Mouse (Mus musculus) stomach, embryonic 16.5 days (tissue): ENCODE results near the gene Vmn1r85. TPM values are rescaled to one million over a fixed set of nuclear protein-coding genes. Genes with fewer than 3 reads are reported as not detected.
A peak's percentile ranks its signal among the peaks of the same experiment; 100 is the strongest.

Source experiments
- ATAC-seq: fragments of 200-750 bp; cut with Nextera tagmentation; 2 replicates; pipeline ENCODE4 v1.8.0; 2017; ENCODE audit warnings: moderate number of reproducible peaks, moderate TSS enrichment; ENCODE audit not compliant: insufficient read depth, low FRiP score
- H3K27ac ChIP-seq: fragments of 300-500 bp; sonication (generic); 2 replicates; pipeline ENCODE4 v1.5.1; 2014; ENCODE audit warnings: low read length
- H3K27me3 ChIP-seq: fragments of 300-500 bp; sonication (generic); 2 replicates; pipeline ENCODE4 v1.6.1; 2014; ENCODE audit warnings: low read length, control low read depth, mixed read lengths; ENCODE audit not compliant: control insufficient read depth, insufficient read depth
- H3K36me3 ChIP-seq: fragments of 300-500 bp; sonication (generic); 2 replicates; pipeline ENCODE4 v1.6.1; 2014; ENCODE audit warnings: low read length; ENCODE audit not compliant: control insufficient read depth, insufficient read depth
- H3K4me1 ChIP-seq: fragments of 300-500 bp; sonication (generic); 2 replicates; pipeline ENCODE4 v1.6.1; 2014; ENCODE audit warnings: low read length, control low read depth, mixed read lengths; ENCODE audit not compliant: control insufficient read depth, insufficient read depth
- H3K4me2 ChIP-seq: fragments of 300-500 bp; sonication (generic); 2 replicates; pipeline ENCODE4 v1.6.1; 2014; ENCODE audit warnings: low read depth, low read length, mixed read lengths
- H3K4me3 ChIP-seq: fragments of 300-500 bp; sonication (generic); replicated peaks from 2 replicates; pipeline ENCODE4 v1.5.1; 2014; ENCODE audit warnings: mild to moderate bottlenecking, low read length
- H3K9ac ChIP-seq: fragments of 300-500 bp; sonication (generic); 2 replicates; pipeline ENCODE4 v1.6.1; 2014; ENCODE audit warnings: low read length
- H3K9me3 ChIP-seq: fragments of 300-500 bp; sonication (generic); replicated peaks from 2 replicates; pipeline ENCODE4 v1.6.1; 2016; ENCODE audit warnings: low read length, control low read depth; ENCODE audit not compliant: control insufficient read depth
- WGBS: fragments of 180-500 bp; shearing (Covaris S2); extraction: QIAGEN DNeasy Blood & Tissue Kit; methylation state at CpG from one replicate; pipeline ENCODE4 v1.1.7; 2014; 5-methylcytosine and 5-hydroxymethylcytosine counted together
- polyA plus RNA-seq: library from polyadenylated mRNA; unstranded; fragments of >200 nt; fragmentation: Nextera tagmentation; extraction: Ambion mirVana; gene quantifications from 2 replicates; pipeline ENCODE4 v1.2.1, GENCODE M21; 2015

Vmn1r85 gene
- polyA plus RNA-seq, 1 experiment from 2014 or later = not detected

- ATAC-seq = no peak
- H3K9ac ChIP-seq = peak overlapping the region; percentile 71; the same call in 1 of the 2 replicates
- H3K27me3 ChIP-seq = peaks cover 30% of the 10 kb centered on the region
- H3K9me3 ChIP-seq = peaks cover 11% of the 10 kb centered on the region; the same call in 1 of the 2 replicates
- peak overlapping the region; percentile 53 for H3K4me3 ChIP-seq
- H3K27ac ChIP-seq = no peak overlapping the region
- H3K36me3 ChIP-seq = no peaks in the 10 kb centered on the region
- H3K4me2 ChIP-seq = peak overlapping the region; percentile 97; the same call in 1 of the 2 replicates
- WGBS = 45% methylated on average over 16 of the region's 16 CpGs
- H3K4me1 ChIP-seq = peaks cover 15% of the 10 kb centered on the region
These were observed 51.9 kb downstream of the Vmn1r85 start for GRCm38 (mm10) chr7:13043120-13043444.

DNA sequence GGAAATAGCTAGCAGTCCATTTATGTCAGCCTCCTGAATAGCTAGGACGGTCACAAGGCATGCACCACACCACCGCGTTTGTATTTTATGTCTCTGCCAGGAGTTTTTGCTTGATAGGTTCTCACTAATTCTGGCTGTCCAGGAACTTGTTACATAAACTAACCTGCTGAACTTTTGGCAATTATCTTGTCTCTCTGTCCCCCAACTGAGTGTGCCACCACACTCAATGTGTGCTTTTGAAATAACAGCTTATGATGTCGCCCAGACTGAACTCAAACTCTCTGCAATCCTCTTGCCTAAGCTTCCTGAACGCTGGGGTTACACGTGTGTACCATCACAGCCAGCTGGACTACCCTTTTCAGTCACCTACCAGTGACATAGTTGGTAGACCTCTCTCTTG lies 52.5 kb downstream of the Vmn1r85 start:
- no peak for ATAC-seq
- Histone ChIP-seq H3K27ac (no peak overlapping the region), H3K4me2 (no peak overlapping the region), H3K27me3 (peaks cover 30% of the 10 kb centered on the region), H3K4me3 (no peak overlapping the region), H3K9me3 (peaks cover 11% of the 10 kb centered on the region; the same call in 1 of the 2 replicates), H3K36me3 (no peaks in the 10 kb centered on the region), H3K9ac (no peak overlapping the region), H3K4me1 (peaks cover 15% of the 10 kb centered on the region)
- 75% methylated on average over 6 of the region's 6 CpGs for WGBS

DNA sequence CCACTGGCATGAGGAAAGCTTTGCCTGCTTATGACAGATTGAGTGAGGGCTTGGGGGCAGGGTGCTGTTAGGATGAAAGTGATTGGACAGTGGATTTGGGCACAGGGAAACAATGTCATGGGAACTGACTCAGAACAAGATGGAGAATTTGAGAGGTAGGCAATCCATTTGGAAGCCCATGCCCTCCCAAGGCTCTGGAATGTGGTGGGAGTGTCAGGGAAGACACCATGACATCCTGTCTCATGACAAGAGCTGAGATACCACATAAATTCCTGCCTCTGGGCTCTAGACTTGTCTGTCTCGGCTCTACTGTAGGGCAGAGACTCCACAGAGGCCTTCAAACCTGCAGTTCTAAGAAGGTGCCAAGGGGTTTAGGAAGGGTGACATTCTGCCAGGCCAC lies 53.7 kb downstream of the Vmn1r85 start:
- no peak overlapping the region for H3K27ac ChIP-seq
- H3K9ac ChIP-seq = no peak overlapping the region
- no peak overlapping the region for H3K4me2 ChIP-seq
- H3K9me3 ChIP-seq = peaks cover 11% of the 10 kb centered on the region; the same call in 1 of the 2 replicates
- H3K27me3 ChIP-seq = peaks cover 30% of the 10 kb centered on the region
- peaks cover 24% of the 10 kb centered on the region for H3K4me1 ChIP-seq
- no peak overlapping the region for H3K4me3 ChIP-seq
- no peak for ATAC-seq
- no peaks in the 10 kb centered on the region for H3K36me3 ChIP-seq
- WGBS = 68% methylated on average over 1 of the region's 1 CpGs

DNA sequence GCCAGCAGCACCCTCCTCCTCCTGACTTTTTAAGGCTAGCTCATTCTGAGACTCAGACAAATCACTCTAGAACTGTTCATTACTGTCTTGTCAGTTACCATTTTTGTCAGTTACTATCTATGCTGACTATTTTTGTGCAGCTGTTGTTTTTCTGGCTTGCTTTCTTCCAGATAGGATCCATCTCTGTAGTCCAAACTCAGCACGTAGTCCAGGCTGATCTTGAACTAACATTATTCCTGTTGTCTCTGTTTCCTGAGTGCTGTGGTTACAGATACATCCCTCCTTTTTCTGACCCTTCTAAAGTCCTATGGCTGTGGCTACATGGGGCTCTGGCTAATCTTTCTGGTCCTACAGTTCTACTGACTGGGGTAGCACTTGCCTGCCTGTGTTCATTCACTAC lies 55.8 kb downstream of the Vmn1r85 start:
- Histone ChIP-seq H3K4me2 (peak overlapping the region; percentile 68), H3K27ac (peak overlapping the region; percentile 99; the same call in 1 of the 2 replicates)
- ATAC-seq = no peak

GRCm38 (mm10) chr7:13038621-13039169 lies 56.3 kb downstream of the Vmn1r85 start:
- no peak for ATAC-seq
- peak overlapping the region; percentile 97 for H3K9ac ChIP-seq
- H3K4me1 ChIP-seq = peaks cover 31% of the 10 kb centered on the region
- 19% methylated on average over 15 of the region's 15 CpGs for WGBS
- H3K4me2 ChIP-seq = peak overlapping the region; percentile 68
- peaks cover 11% of the 10 kb centered on the region; the same call in 1 of the 2 replicates for H3K9me3 ChIP-seq
- peak overlapping the region; percentile 81 for H3K4me3 ChIP-seq
- H3K27me3 ChIP-seq = peaks cover 13% of the 10 kb centered on the region
- peak overlapping the region; percentile 99 for H3K27ac ChIP-seq
- H3K36me3 ChIP-seq = peaks cover 9% of the 10 kb centered on the region

More for the DNA sequence above, 55.8 kb downstream of the Vmn1r85 start:
- peak overlapping the region; percentile 97 for H3K9ac ChIP-seq
- H3K4me1 ChIP-seq = peaks cover 31% of the 10 kb centered on the region
- H3K27me3 ChIP-seq = peaks cover 18% of the 10 kb centered on the region
- H3K36me3 ChIP-seq = peaks cover 9% of the 10 kb centered on the region
- 74% methylated on average over 1 of the region's 1 CpGs for WGBS
- peak overlapping the region; percentile 81 for H3K4me3 ChIP-seq
- peaks cover 11% of the 10 kb centered on the region; the same call in 1 of the 2 replicates for H3K9me3 ChIP-seq

DNA sequence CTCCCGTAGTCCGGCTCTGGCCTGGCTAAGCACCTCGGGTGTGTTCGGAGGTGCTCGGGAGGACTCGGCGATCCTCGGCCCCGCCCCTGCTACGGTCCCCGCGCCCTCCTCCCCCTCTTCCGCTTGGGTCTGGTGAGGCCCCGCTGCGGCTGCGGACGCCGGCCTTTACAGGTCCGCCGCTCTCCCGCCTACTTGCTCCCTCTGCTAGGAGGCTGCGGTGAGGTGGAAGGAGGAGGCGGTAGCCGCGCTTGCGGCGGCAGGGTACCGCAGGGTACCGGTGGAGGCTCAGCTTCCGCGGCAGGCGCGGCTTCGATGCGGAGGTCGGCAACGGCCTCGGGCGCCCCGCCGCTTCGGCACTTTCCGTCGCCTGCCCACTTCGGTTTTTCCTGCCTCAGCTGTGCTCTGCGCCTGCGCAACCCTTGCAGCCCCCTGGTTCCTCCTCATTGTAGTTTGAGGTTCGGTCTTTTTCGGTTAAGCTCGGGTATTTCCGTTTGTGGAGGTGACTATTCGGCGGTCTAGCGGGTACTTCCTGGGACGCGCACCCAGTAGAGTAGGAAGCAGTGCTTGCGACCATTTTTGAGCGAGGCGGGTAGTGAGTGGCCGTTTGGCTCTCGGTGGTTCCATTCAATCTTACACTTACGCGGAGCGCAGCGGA lies 56.9 kb downstream of the Vmn1r85 start, which contains the start of gene Ube2m:
Ube2m (minus strand) TSS at position 375 of the 655 bp plus-strand sequence.
- Histone ChIP-seq H3K4me3 (peak within 1 kb of the TSS; percentile 81), H3K9me3 (peaks cover 5% of the 10 kb centered on the region; the same call in 1 of the 2 replicates), H3K4me1 (peaks cover 35% of the 10 kb centered on the region), H3K27ac (peak within 1 kb of the TSS; percentile 99), H3K4me2 (peak within 1 kb of the TSS; percentile 90), H3K36me3 (peaks cover 9% of the 10 kb centered on the region), H3K27me3 (peaks cover 6% of the 10 kb centered on the region), H3K9ac (peak within 1 kb of the TSS; percentile 97)
- ATAC-seq = peak; percentile 95
- under 1% methylated on average over 63 of the region's 65 CpGs for WGBS

DNA sequence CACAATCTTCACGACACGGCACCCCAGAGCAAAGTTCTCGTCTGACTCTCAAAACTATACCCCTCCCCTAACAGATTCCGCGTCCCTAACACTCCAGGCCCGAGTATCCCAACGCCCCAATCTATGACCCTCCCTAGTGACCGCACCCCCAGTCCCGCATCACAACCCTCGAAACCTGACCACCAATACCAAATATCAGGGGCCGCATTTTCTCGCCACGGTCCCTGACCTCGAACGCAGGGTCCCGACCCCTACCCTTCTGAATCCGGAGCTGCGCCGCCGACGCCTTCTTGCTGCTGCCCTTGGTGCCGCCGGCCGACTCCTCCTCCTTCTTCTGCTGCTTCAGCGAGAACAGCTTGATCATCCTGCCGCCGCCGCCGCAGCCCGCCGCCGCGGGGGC lies 57.6 kb downstream of the Vmn1r85 start:
- H3K4me2 ChIP-seq = peak overlapping the region; percentile 90
- peak overlapping the region; percentile 81 for H3K4me3 ChIP-seq
- H3K27me3 ChIP-seq = no peaks in the 10 kb centered on the region
- H3K4me1 ChIP-seq = peaks cover 35% of the 10 kb centered on the region
- H3K9me3 ChIP-seq = no peaks in the 10 kb centered on the region
- no peak for ATAC-seq
- peak overlapping the region; percentile 97 for H3K9ac ChIP-seq
- H3K36me3 ChIP-seq = peaks cover 9% of the 10 kb centered on the region
- 0% methylated on average over 32 of the region's 33 CpGs for WGBS
- H3K27ac ChIP-seq = peak overlapping the region; percentile 99

DNA sequence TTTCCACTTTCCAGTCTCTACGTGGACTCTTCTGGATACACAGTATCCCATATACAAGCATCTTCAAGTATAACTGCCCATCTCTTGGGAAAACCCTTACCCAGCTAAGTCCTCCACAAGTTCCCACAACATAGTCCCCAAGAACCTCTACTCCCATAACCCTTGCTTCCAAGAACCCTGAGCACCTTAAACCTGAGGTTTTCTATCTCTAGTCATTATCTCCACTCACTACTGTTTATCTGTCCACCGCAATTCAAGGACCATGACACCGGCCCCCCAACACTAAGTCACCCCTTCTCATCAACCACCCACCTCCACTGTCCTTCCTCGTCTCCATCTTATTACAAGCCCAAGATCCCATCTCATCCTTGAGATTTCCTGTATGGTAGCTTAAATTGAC lies 58.2 kb downstream of the Vmn1r85 start:
- peak overlapping the region; percentile 81 for H3K4me3 ChIP-seq
- peak overlapping the region; percentile 90 for H3K4me2 ChIP-seq
- H3K9ac ChIP-seq = peak overlapping the region; percentile 97
- H3K36me3 ChIP-seq = peaks cover 11% of the 10 kb centered on the region
- H3K9me3 ChIP-seq = no peaks in the 10 kb centered on the region
- no peaks in the 10 kb centered on the region for H3K27me3 ChIP-seq
- H3K27ac ChIP-seq = peak overlapping the region; percentile 99
- H3K4me1 ChIP-seq = peaks cover 35% of the 10 kb centered on the region
- WGBS = 26% methylated on average over 4 of the region's 4 CpGs
- no peak for ATAC-seq

DNA sequence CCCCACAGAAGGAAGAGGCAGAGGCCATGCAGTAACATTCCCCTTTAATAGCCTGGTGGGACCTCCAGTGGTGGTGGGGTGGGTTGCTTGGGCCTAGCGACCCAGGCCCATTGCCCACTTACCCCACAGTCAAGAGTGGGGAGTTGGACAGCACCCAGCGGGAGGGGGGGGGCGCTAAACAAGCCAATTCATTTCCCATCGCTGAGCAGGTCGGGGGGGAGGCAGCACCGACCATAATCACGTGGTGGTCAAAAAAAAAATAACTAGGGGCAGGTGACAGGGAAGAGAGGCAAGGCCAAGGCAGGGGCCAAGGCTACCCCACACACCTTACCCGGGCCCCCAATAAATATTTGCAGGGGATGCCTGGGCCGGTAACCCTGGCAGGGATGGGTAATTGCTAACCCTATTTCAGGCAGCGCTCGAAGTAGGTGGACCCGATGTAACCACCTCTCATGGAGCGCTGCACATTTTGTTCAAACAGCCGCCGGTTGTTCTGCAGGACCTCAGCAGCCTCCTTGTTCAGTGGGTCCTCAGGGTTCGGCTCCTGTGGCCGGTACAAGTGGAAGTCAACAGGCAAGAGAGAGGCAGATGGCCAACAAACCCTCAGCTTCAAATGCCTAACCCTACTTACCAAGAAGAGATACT lies 59.6 kb downstream of the Vmn1r85 start:
- peak overlapping the region; percentile 82 for H3K27ac ChIP-seq
- H3K4me1 ChIP-seq = peaks cover 35% of the 10 kb centered on the region
- no peaks in the 10 kb centered on the region for H3K9me3 ChIP-seq
- H3K4me2 ChIP-seq = peak overlapping the region; percentile 40; the same call in 1 of the 2 replicates
- no peak overlapping the region for H3K4me3 ChIP-seq
- peaks cover 20% of the 10 kb centered on the region for H3K36me3 ChIP-seq
- H3K27me3 ChIP-seq = no peaks in the 10 kb centered on the region
- no peak for ATAC-seq
- WGBS = 79% methylated on average over 17 of the region's 17 CpGs
- peak overlapping the region; percentile 59 for H3K9ac ChIP-seq
